Mouse (Mus musculus) thymus, adult 2 months (tissue): ENCODE measurements around the gene Cited2.

Experiments
- CTCF ChIP-seq: fragments of 200-500 bp; IDR thresholded peaks from 2 replicates; pipeline ENCODE4 v1.5.1; 2012; ENCODE audit warnings: mild to moderate bottlenecking, control low read depth, low read length, moderate library complexity, borderline replicate concordance; ENCODE audit not compliant: control insufficient read depth, poor library complexity, insufficient read depth; ENCODE audit errors: extremely low read depth
- POLR2A ChIP-seq: fragments of 200-500 bp; IDR thresholded peaks from 2 replicates; pipeline ENCODE4 v1.6.1; 2012; ENCODE audit warnings: mild to moderate bottlenecking, low read length, control low read depth, moderate library complexity; ENCODE audit not compliant: control insufficient read depth, poor library complexity, insufficient read depth; ENCODE audit errors: extremely low read depth

GRCm38 (mm10) chr10:17695801-17696200, 27.2 kb upstream of the Cited2 start:
- no peak for TF ChIP-seq CTCF
- no peak for TF ChIP-seq POLR2A
